Mouse (Mus musculus) forebrain, embryonic 10.5 days (tissue): ENCODE results near the gene Srrm2. TPM values are rescaled to one million over a fixed set of nuclear protein-coding genes. Genes with fewer than 3 reads are reported as not detected.

ENCODE experiments used
- DNase-seq: peaks from one replicate; pipeline ENCODE4 v3.0.0-alpha.2; 2017; ENCODE audit warnings: low spot score; ENCODE audit errors: extremely low spot score
- H3K27ac ChIP-seq: fragments of 300-500 bp; sonication (generic); 2 replicates; pipeline ENCODE4 v1.5.1; 2016; ENCODE audit warnings: mild to moderate bottlenecking
- H3K27me3 ChIP-seq: fragments of 300-500 bp; sonication (generic); 2 replicates; pipeline ENCODE4 v1.6.1; 2016; ENCODE audit warnings: mild to moderate bottlenecking; ENCODE audit not compliant: poor library complexity, severe bottlenecking
- H3K36me3 ChIP-seq: fragments of 300-500 bp; sonication (generic); replicated peaks from 2 replicates; pipeline ENCODE4 v1.6.1; 2016; ENCODE audit warnings: mild to moderate bottlenecking, moderate library complexity
- H3K4me1 ChIP-seq: fragments of 300-500 bp; sonication (generic); 2 replicates; pipeline ENCODE4 v1.6.1; 2016
- H3K4me3 ChIP-seq: fragments of 300-500 bp; sonication (generic); 2 replicates; pipeline ENCODE4 v1.5.1; 2016; ENCODE audit warnings: mild to moderate bottlenecking, moderate library complexity
- H3K9me3 ChIP-seq: fragments of 300-500 bp; sonication (generic); 2 replicates; pipeline ENCODE4 v1.6.1; 2016; ENCODE audit warnings: mild to moderate bottlenecking, moderate library complexity
- WGBS: fragments of 180-500 bp; shearing (Covaris S2); methylation state at CpG from one replicate; pipeline ENCODE4 v1.1.7; 2016; 5-methylcytosine and 5-hydroxymethylcytosine counted together
- polyA plus RNA-seq: library from polyadenylated mRNA; unstranded; fragments of >200 nt; fragmentation: Nextera tagmentation; extraction: Ambion mirVana; gene quantifications from 2 replicates; pipeline ENCODE4 v1.2.1, GENCODE M21; 2016

The Srrm2 gene
- polyA plus RNA-seq, 1 experiment from 2014 or later = 518 TPM

DNA sequence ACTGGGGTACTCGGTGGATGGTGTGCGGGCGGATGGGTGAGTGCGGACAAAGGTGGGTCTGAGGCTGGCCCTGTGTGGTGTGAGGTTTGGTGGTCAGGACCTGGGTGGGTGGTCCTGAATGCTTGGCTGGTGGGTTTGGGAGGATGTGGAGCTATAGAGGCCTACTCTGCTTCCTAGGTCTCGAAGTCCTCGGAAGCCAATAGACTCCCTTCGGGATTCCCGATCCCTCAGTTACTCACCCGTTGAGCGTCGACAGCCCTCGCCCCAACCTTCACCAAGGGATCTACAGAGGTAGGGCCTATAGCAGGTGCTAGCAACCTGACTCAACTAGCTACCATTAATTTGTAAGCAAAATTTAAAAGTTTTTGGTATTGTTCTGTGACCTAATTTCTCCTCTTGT is 33.3 kb downstream of the Srrm2 start:
- H3K4me3 ChIP-seq = no peak overlapping the region; the same call in 1 of the 2 replicates
- 93% methylated on average over 12 of the region's 12 CpGs for WGBS
- peaks cover 90% of the 10 kb centered on the region for H3K36me3 ChIP-seq
- peaks cover 21% of the 10 kb centered on the region for H3K9me3 ChIP-seq
- no peak for DNase-seq
- H3K4me1 ChIP-seq = peaks cover 23% of the 10 kb centered on the region
- H3K27ac ChIP-seq = no peak overlapping the region
- H3K27me3 ChIP-seq = no peaks in the 10 kb centered on the region

DNA sequence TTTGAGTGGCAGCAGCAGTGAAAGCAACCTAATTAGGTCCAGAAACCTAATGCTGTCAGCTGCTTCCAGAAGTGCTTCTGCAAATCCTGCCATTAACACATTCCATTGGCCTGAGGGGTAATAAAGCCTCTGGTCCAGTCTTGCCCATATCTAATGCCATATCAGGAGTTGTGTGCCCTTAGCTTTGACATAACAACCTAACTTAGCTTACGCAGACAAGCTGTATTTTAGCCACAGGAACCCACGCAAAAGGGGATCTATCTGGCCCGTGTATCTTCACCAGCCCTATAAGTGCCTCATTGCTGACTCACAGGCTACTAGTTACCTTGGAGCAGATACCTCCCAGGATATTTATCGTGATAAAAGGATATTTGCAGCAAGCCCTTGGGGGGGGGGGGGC is 35.3 kb downstream of the Srrm2 start:
- no peak for DNase-seq
- Histone ChIP-seq H3K4me3 (no peak overlapping the region; the same call in 1 of the 2 replicates), H3K36me3 (peaks cover 70% of the 10 kb centered on the region), H3K27me3 (0 out of 2 replicates have a peak, but pooled peaks cover 1% of the 10 kb centered on the region), H3K27ac (no peak overlapping the region), H3K9me3 (peaks cover under 1% of the 10 kb centered on the region; the same call in 1 of the 2 replicates), H3K4me1 (peaks cover 29% of the 10 kb centered on the region)
- 93% methylated on average over 4 of the region's 4 CpGs for WGBS

DNA sequence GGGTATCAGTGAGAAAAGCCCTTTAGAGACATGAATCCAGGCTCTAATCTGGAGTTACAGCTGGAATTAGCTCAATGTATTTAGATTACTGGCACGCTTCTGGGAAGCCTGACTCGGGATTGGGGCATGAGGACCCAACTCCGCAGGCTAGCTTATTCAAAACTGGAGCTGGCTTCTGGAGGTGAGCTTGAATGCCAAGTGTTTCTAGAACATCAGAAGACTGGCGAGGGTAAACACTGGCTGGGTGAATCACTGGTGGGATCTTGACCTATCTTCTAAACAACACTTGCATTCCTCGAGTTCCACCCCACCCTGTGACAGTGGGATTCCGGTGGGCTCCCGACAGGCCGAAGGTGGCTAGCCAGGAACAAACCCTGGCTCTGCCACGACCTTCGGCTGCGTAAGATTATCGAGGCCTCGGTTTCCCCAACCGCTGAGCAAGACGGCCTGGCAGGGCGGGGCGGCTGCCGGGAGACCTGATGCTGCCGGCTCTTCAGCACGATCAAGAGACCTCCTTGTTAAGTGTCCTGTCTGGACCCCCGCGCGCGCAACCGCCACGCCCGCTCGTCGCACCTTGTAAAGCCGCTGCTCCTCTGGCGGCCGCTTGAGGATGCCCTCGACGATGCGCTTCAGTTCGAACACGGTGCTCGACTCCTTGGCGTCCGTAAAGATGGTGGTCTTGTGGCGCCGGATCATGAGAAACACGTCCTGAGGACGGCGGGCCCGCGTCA is 38.1 kb downstream of the Srrm2 start:
- H3K9me3 ChIP-seq = no peaks in the 10 kb centered on the region
- WGBS = under 1% methylated on average over 47 of the region's 47 CpGs
- H3K27ac ChIP-seq = peak overlapping the region; percentile 93
- H3K27me3 ChIP-seq = peaks cover 16% of the 10 kb centered on the region
- peaks cover 42% of the 10 kb centered on the region for H3K36me3 ChIP-seq
- peaks cover 29% of the 10 kb centered on the region for H3K4me1 ChIP-seq
- no peak for DNase-seq
- peak overlapping the region; percentile 89 for H3K4me3 ChIP-seq

DNA sequence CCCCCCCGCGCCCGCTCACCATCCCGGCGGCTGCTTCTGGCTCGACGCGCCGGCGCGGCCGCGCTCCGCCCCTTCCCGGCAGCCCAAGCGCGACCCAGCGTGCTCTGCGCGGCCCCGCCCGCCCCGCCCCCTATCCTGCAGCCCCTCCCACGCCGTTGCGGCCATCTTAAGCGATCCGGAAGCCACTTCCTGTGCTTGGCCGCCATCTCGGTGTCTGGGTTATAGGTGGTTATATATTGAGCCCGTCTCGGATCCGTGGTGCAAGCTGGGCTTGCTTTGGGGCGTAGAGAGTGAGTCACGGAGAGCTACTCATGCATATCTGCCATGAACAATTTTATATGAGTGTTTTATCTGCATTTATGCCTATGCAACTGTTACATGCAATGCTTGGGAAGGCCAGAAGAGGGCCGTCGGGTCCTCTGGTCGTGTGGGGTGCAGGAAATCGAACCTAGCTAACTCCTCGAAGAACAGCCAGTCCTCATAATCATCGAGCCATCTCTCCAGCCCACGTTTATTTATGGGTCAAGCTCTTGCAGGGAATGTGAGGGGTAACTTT is 38.8 kb downstream of the Srrm2 start, which contains the start of gene Elob:
TSS of gene Elob (minus strand) at position 73 of the 556 bp plus-strand sequence.
- H3K4me1 ChIP-seq = peaks cover 29% of the 10 kb centered on the region
- peak within 1 kb of the TSS; percentile 93 for H3K27ac ChIP-seq
- H3K4me3 ChIP-seq = peak within 1 kb of the TSS; percentile 89
- H3K27me3 ChIP-seq = peaks cover 24% of the 10 kb centered on the region
- under 1% methylated on average over 40 of the region's 42 CpGs for WGBS
- DNase-seq = peak; percentile 91
- H3K9me3 ChIP-seq = no peaks in the 10 kb centered on the region
- peaks cover 35% of the 10 kb centered on the region for H3K36me3 ChIP-seq

DNA sequence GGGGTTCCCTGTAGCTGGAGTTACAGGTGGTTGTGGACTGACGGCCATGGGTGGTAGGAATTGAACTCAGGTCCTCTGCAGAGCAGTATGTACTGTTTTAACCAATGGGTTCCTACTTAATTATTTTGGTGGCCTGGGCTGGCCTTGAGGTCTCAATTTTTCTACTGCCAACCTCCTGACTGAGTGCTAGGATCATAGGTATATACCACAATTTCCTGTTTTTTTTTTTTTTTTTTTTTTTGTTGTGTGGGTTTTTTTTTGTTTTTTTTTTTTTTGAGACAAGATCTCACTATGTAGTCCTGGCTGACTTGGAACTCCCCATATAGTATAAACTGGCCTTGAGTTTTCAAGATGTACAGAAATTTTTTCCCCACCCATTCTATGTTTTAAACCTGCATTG is 40.9 kb downstream of the Srrm2 start:
- DNase-seq = no peak
- WGBS = 98% methylated on average over 1 of the region's 1 CpGs
- peaks cover 14% of the 10 kb centered on the region for H3K36me3 ChIP-seq
- no peak overlapping the region for H3K4me3 ChIP-seq
- H3K27ac ChIP-seq = no peak overlapping the region
- H3K9me3 ChIP-seq = no peaks in the 10 kb centered on the region
- peaks cover 34% of the 10 kb centered on the region for H3K27me3 ChIP-seq
- H3K4me1 ChIP-seq = peaks cover 30% of the 10 kb centered on the region

DNA sequence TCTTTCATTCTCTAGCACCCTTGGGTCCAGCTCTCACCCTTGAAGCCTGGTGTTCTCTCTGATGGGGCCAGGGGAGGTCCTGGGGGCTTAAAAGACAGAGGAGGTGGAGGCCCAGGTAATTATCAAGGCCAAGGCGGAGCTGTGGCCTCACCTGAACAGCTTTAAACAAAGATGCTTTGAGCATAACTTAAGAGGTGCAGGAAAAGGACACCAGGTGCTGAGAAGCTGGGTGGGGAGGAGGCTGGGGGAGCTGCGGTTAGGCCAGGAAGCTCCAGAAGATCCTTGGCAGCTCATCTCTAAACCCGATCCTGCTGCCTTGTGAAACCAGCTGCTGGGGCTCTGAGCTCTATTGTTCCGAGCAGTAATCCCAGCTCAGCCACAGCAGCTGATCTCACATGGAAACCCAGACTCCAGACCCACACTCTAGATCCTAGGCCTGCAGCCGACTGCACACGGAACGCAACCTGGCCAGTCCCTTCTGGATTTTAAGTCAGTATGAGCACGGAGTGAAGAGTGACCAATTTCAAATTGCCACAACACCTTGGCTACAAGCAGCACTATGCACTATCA is 45.8 kb downstream of the Srrm2 start, which contains the start of gene Prss33:
TSS of gene Prss33 (minus strand) at position 51 of the 570 bp plus-strand sequence.
- 56% methylated on average over 8 of the region's 8 CpGs for WGBS
- Histone ChIP-seq H3K9me3 (no peaks in the 10 kb centered on the region), H3K4me1 (peaks cover 7% of the 10 kb centered on the region), H3K27ac (0 out of 2 replicates have a peak within 1 kb of the TSS, but pooled peaks have one; percentile 53), H3K27me3 (peaks cover 28% of the 10 kb centered on the region), H3K36me3 (no peaks in the 10 kb centered on the region), H3K4me3 (no peak within 1 kb of the TSS)
- no peak for DNase-seq

DNA sequence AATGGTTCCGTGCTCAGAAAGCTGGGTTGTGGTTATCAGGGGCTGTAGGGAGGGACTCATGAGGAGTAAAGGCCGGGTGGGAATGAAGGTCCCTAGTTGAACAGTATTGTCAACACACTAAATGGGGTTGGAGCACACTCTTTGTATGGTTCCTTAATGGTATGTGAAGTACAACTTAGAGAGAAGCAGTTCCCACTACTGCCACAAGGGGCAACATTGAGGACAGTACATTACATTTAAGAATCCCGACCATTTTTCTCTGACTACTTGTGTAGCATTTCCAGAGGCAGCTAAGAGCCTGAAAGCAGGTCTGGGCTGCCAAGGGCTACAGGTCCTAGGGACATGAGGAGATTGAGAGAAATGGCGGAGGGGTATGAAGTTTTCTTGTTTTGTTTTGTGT is 50.8 kb downstream of the Srrm2 start:
- H3K9me3 ChIP-seq = no peaks in the 10 kb centered on the region
- peaks cover 14% of the 10 kb centered on the region for H3K4me1 ChIP-seq
- H3K27ac ChIP-seq = no peak overlapping the region
- no peak overlapping the region for H3K4me3 ChIP-seq
- peaks cover 17% of the 10 kb centered on the region for H3K27me3 ChIP-seq
- no peaks in the 10 kb centered on the region for H3K36me3 ChIP-seq
- 29% methylated on average over 4 of the region's 4 CpGs for WGBS
- DNase-seq = peak; percentile 55

DNA sequence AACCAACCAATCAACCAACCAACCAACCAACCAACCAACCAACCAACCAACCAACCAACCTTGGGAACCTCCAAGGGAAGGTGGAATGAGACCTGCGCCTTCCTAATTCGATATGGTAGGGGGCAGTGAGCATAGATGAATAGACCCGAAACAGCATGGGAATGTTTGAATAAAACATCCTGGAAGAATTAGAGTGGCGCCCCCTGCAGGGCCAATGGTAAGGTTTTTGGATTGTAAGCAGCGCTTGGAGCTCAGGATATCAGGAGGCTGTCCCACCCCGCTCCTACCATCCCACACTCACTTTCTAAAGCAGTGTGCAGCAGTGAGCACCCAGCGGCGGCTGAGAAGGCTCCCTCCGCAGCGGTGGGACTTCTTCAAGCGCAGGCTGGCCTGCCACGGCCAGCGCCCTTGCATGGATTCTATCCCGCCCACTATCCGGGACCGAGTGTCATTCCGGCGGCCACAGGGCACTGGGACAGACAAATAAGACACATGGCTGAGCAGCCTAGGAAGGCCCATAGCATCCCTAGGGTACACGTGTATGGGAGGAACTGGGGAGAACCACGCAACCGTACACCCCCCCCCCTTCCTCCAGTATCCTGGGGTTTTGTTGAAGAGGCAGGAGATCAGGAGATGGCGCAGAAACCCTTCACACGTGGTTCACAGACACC is 52.9 kb downstream of the Srrm2 start:
- Histone ChIP-seq H3K9me3 (no peaks in the 10 kb centered on the region), H3K4me3 (peak overlapping the region; percentile 47), H3K36me3 (no peaks in the 10 kb centered on the region), H3K27me3 (peaks cover 17% of the 10 kb centered on the region), H3K4me1 (peaks cover 12% of the 10 kb centered on the region), H3K27ac (peak overlapping the region; percentile 57; the same call in 1 of the 2 replicates)
- WGBS = 44% methylated on average over 23 of the region's 23 CpGs
- DNase-seq = no peak

DNA sequence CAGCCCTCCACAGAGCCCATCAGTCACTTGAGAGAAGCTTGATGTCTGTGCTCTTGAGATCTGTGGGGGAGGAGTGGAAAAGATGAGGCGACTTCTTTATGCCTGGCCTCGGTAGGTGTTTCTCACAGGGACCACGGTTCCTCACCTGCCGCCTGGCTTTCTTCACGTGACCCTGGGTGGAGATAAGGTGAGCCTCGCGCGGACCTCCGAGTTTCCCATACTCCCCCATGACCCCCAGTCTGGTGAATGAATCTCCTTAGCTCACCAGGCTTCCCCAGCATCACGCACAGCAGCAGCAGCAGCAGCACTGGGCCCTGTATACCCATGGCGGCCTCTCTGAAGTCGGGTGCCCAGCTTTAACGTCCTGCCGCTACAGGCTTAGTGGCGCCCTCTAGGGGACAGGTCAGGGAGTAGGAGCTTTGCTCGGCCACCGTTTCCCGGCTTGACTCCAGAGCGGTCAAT is 53.5 kb downstream of the Srrm2 start, which contains the start of the genes Prss32 and Prss41:
TSS of gene Prss32 (plus strand) at position 44 of the 462 bp plus-strand sequence.
TSS of gene Prss41 (minus strand) at position 361 of the 462 bp plus-strand sequence.
- H3K4me3 ChIP-seq = peak within 1 kb of the TSS; percentile 47
- peak within 1 kb of the TSS; percentile 57; the same call in 1 of the 2 replicates for H3K27ac ChIP-seq
- peaks cover 17% of the 10 kb centered on the region for H3K27me3 ChIP-seq
- WGBS = 14% methylated on average over 19 of the region's 19 CpGs
- H3K36me3 ChIP-seq = no peaks in the 10 kb centered on the region
- peak; percentile 63 for DNase-seq
- no peaks in the 10 kb centered on the region for H3K9me3 ChIP-seq
- peaks cover 12% of the 10 kb centered on the region for H3K4me1 ChIP-seq

DNA sequence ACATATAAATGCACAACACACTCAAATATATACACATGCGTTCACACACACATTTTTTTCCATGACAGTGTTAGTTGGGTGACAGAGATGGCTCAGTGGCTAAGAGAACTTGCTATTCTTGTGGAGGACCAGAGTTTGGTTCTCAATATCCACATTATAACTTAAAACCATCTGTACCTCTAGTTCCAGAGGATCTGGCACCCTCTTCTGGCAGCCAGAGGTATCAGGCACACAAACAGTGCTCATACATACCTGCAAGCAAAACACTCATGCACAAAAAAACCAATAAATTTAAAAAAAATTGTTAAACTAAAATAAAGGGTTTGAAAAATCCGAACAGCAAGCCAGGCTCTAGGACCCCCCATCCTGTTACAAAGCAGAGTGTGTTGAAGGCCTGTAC is 59.7 kb downstream of the Srrm2 start:
- H3K4me3 ChIP-seq = no peak overlapping the region
- WGBS = 61% methylated on average over 2 of the region's 2 CpGs
- DNase-seq = no peak
- H3K27ac ChIP-seq = no peak overlapping the region
- H3K27me3 ChIP-seq = peaks cover under 1% of the 10 kb centered on the region; the same call in 1 of the 2 replicates
- H3K9me3 ChIP-seq = no peaks in the 10 kb centered on the region
- no peaks in the 10 kb centered on the region for H3K36me3 ChIP-seq
- no peaks in the 10 kb centered on the region for H3K4me1 ChIP-seq

DNA sequence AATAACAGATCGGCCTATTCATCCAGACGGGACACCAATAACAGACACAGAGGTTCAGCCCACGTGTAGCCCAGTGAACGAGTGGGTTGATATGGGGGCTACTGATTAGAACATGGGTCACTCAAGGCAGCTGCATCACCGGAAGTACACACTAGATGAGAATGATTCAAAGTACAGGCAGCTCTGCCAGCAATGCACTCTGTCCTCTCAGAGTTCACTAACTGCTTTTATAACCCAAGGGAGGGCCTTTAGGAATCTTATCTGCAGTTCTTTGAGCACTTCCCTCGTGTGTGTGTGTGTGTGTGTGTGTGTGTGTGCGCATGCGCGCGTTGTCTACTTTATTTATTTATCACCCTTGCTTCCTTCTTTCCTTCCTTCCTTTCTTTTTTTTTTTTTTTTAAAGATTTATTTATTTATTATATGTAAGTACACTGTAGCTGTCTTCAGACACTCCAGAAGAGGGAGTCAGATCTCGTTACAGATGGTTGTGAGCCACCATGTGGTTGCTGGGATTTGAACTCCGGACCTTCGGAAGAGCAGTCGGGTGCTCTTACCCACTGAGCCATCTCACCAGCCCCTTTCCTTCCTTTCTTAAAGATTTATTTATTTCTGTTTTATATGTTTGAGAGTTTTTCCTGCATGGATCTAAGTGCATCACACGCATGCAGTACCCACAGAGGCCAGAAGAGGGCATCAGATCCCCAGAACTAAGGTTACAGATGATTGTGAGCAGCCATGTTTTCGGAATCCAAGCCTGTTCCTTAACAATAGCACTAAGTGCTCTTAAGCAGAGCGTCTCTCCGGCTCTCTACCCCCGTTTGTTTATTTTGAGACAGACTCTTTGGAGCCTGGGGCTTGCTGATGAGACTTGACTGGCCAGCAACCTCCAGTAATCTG is 60.8 kb downstream of the Srrm2 start:
- H3K4me1 ChIP-seq = no peaks in the 10 kb centered on the region
- H3K27ac ChIP-seq = peak overlapping the region; percentile 17
- DNase-seq = peak; percentile 72
- H3K27me3 ChIP-seq = no peaks in the 10 kb centered on the region
- WGBS = 67% methylated on average over 18 of the region's 19 CpGs
- H3K36me3 ChIP-seq = no peaks in the 10 kb centered on the region
- no peaks in the 10 kb centered on the region for H3K9me3 ChIP-seq
- H3K4me3 ChIP-seq = no peak overlapping the region
